Mouse (Mus musculus) cortical plate, adult 2 months (tissue): ENCODE results near the gene Tnfrsf13c.

Experiments used
- CTCF ChIP-seq: fragments of 200-500 bp; IDR thresholded peaks from 2 replicates; pipeline ENCODE4 v1.5.1; 2011; ENCODE audit warnings: mild to moderate bottlenecking, control low read depth, low read length; ENCODE audit not compliant: insufficient read depth; ENCODE audit errors: extremely low read depth
- POLR2A ChIP-seq: fragments of 200-500 bp; IDR thresholded peaks from 2 replicates; pipeline ENCODE4 v1.6.1; 2011; ENCODE audit warnings: mild to moderate bottlenecking, low read length, control low read depth; ENCODE audit not compliant: insufficient read depth; ENCODE audit errors: extremely low read depth

DNA sequence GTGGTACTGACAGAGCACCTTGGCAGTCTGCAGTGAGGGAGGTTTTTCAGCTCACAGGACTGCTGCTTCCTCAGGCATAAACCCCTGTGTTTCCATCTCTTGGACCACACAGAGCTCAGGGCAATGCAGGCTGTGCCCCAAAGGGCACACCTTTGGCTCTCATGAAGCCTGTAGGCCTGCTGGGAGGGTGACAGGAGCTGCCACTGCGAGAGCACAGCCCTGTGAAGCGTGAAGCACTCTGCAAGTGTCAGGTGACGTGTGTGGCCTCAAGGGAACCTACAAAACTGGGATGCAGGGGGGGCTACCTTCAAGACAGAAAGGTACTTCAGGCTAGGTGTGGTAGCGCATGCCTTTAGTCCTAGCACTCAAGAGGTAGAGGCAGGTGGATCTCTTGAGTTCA lies 8.5 kb upstream of the Tnfrsf13c start:
- TF ChIP-seq POLR2A (no peak), CTCF (no peak)
